Mouse (Mus musculus) liver, embryonic 14.5 days (tissue): ENCODE results near the gene Cisd3.

ENCODE experiments used
- CTCF ChIP-seq: IDR thresholded peaks from 2 replicates; pipeline ENCODE4 v1.5.1; 2016; ENCODE audit warnings: antibody characterized with exemption, low read depth, control low read depth
- EP300 ChIP-seq: IDR thresholded peaks from 2 replicates; pipeline ENCODE4 v1.6.1; 2016; ENCODE audit warnings: antibody characterized with exemption, low read depth

DNA sequence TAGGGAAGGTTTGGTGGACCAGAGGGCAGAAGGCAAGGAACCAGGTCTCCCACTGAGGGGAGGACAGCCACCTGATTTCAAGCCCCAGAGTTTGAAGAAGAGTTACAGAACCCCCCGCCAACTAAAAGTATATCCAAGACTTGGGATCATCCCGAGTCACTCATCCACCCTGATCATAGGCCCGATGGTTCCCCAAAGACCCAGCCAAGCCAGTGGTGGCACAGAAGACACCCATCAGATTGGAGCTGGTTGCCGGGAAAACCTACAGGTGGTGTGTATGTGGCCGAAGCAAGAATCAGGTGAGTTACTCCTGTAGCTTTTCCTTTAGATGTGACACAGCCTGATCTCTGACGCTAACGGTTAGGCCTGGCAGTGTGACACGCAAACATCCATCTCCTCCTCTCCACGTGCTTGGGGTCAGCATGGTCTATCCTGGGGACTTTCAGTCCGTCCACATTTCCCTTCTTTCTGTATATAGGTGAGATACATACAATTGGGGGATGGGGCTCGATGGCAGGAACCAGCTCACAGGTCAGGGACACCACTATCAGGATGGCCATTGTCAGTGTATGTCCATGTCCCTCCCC is 789 bp downstream of the Cisd3 start:
- no peak for TF ChIP-seq EP300
- no peak for TF ChIP-seq CTCF
